Mouse (Mus musculus) c-Kit-positive CD71-positive TER-119-negative erythroid progenitor cells, embryonic 14.5 days (primary cell): ENCODE results near the gene Ifngr2.
A peak's percentile ranks its signal among the peaks of the same experiment; 100 is the strongest.

Experiments
- DNase-seq: peaks from one replicate; pipeline ENCODE4 v3.0.0-alpha.2; 2013; ENCODE audit warnings: low read depth

The Ifngr2 gene

DNA sequence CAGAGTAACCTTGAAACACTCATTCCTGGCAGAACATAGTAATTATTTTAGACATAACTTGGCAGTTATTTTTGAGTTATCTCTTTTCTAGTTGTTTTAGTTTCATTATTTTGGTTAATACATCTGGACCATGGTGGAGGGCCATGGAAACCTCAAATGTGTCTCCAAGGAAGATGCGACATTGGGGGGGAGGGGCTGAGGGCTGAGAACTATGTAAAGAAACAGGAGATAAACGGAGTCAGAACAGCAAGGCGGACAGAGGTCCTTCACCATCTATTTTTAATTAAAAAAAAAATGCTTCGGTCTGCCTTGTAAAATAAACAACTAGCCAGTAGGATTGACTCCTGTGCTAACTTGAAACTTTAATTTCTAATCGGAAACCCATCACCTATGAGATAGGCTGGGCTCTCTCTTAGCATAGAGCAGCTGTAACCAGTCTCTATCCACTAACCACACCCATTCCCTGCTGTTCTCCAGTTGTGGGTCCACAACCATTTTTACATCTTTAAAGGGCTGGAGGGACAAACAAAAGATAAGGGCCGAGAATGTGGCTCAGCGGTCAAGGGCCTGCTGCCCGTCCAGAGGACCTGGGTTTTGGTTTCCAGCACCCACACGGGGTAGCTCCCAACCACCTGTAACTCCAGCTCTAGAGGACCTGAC lies 18.6 kb downstream of the Ifngr2 start:
- DNase-seq, result no peak

DNA sequence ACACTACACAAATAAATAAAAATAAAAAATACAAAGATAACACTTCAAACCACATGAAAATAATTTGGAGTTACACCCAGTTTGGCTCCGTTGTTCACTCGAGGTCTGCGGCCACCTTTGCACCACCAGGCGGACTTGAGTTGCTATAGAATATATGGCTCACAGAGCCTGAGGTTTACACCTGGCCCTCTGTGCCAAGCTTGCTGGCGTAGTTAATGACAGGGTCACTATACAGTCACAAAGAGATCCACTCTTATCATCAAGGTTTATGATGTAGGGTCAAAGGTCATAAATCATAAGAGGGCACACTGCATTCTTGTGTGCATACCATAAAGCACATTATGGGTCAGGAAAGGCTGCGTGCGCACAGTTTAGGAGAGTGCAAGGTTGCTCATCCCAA lies 19.1 kb downstream of the Ifngr2 start:
- no peak for DNase-seq

DNA sequence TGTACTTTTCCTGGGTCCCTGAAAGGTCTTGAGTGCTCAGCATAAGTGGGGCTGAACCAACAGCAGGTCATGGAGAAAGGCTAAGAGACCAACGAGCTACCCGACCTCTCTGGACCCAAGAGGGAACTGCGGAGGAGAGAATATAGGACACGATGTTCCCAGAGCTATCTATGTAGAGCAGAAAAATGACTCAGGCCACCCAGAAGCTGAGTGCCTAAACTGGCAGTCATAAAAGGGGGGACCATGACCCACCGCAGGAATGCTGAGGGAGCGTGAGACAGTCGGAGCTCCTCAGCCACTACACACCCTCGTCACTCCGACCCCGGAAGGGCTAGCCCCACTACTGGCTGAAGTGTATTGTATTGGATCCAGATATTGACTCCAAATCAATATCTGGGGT lies 22.1 kb downstream of the Ifngr2 start:
- DNase-seq, result no peak

DNA sequence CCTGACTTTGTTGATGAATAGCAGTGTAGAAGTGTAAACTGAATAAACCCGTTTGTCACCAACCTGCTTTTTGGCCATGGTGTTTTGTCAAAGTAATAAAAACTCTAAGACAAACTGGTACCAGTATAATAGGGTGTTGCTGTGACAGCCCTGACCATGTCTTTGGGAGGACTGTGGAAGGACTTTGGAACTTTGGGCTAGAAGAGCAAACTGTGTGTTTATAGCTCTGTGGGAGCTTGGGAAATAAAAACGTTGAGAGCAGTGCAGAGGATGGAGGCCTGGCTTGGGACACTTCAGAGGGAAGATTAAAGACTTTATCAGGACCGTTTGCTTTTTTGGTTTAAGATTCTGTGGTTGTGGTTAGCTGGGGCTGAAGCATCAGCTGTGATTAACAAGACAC lies 24.2 kb downstream of the Ifngr2 start:
- no peak for DNase-seq

DNA sequence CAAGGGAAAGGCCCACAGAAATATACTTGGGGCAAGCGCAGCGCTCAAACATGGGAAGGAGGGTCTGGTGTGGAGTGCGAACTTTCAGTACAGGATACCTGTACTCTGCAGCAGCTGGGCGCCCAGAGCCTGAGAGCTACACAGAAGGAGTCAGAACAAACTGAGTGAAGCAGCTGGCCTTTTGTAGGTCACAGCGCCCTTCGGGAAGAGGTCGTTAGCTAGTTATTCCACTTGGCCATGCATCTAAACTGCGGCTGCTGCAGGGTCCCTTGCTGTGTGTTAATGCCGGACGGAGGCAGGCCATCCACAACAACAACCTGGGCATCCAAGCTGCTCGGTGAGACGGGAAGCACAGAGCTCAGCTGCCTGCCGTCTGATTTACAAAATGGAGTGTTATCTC lies 28.3 kb downstream of the Ifngr2 start:
- DNase-seq, result no peak

DNA sequence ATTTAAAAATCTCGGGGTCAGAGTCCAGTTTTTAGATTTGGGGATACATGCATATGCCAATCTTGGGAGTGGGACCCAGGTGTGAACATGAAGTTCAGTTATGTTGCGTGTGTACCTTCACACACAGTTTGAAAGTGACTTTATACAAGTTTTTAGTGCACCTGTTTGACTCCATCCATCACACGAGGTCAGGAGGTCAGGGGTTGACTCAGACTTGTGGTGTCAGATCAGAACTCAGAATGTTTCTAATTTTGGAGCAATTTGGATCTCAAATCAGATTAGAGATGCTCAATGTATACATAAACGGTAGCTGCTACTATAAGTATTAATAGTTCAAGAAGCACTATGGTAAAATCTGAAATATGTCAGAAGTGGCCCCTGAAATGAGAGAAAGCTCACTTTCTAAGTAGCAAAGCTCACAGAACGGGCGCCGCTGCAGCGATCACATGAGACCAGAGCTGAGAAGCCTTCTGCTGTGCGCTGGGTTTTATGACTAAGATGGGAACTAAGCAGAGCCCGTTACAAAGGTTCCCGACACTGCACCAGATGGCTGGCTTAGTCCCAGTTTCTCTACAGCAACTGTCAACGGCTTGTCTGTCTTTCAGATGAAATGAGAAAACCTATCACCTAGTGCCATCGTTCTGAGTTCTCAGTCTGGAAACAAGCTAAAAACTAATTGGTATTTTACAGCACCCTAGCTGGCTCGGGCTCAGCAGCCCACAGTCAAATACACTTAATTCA lies 32.3 kb downstream of the Ifngr2 start:
- DNase-seq, result no peak

DNA sequence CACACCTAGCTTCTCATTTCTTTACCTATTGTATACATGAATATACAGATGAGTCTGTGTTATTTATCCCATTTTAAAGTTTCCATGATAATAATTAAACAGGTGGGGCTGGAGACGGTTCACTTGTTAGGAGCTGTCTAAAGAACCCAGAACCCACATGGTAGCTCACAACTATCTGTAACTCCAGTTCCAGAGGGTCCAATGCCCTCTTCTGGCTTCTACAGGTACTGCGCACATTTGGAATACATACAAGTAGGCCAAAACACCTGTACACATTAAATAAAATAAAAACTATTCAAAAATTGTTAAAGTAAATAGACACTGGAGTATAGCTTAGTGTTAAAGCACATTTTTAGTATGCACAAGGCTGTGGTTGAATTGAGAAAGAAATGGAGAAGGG lies 35.4 kb downstream of the Ifngr2 start:
- DNase-seq, result peak; percentile 44

DNA sequence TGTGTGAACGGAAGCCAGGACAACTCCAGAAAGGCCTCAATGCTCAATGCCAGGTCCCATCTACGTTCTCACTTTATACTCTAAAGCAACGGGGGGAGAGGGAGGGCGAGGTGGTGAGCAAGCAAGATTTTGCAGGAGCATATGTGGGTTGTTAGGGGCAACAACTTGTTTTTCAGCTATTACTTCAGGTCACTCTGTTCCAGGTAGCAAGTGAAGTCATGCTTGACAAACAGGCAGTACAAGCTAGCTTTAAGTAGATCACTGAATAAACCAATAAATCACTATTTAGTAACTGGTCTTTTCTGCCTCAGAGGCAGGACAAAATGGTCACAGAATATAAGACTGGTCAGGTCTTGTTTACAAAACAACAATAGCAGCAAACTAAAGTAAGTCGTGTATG lies 38.7 kb downstream of the Ifngr2 start:
- no peak for DNase-seq

DNA sequence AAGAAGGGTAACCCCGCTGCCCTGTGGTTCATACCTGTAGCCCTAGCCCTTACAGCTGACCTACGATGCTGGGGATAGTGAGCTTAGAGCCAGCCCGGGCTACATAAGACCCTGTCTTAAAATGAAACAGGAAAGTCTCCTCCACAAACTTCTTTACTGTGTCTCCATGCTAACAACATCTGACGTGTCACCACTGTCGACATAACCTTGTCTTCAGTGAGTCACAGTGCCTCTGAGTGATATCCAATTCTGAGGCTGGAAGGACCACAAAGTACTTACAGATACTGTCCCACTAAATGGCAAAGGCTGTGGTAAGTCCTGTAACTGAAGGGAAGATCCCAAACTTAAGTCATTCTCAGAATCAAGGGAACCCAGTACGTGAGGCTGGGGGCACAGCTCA lies 39.4 kb downstream of the Ifngr2 start:
- no peak for DNase-seq

DNA sequence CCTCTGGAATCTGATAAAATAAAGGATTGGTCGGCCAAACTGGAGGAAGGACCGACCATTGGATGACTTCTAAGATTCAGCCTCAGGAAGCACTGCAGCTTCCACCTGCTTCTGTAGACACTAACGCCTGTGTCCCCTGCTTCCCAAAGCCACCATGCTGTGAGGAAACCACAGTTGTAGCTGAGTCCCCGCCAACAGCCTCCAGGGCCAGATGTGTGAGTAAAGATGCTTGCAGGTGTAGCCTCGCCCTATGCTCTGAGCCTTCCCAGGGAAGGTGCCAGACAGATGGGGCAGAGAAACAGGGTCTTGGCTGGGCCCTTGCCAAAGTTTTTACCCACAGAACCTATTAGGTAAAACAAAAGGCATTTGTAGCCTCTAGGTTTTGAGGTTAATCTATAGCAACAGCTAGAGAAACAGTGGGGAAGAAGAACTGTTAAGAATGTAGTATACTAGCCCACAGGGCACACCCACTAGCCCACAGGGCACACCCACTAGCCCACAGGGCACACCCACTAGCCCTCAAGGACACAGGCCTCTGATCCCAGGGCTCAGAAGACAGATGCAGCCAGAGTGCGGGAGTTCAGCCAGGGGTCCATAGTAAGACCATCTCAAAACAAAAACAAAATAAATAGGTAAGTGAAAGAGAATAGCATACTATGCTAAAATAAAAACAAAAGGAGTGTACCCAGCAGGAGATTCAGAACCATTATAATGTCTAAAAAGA lies 41.0 kb downstream of the Ifngr2 start:
- DNase-seq, result no peak

DNA sequence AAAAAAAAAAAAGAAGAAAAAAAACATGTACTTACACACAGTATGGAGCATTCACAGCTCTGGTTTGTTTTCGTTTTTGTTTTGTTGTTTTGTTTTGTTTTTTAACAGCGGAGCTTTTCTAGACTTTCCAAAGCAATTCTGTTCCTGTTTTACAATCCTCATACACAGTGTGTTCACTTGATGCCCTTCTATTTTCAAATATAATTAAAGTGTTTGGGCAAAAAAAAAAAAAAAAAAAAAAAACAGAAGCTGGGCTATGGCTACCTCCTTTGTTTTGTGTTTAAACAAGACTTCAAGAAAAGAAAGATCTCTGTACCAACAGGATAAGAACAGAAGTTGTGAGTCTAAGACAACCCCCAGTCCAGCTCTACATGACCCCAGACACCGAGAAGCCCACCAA lies 41.8 kb downstream of the Ifngr2 start:
- DNase-seq, result no peak

DNA sequence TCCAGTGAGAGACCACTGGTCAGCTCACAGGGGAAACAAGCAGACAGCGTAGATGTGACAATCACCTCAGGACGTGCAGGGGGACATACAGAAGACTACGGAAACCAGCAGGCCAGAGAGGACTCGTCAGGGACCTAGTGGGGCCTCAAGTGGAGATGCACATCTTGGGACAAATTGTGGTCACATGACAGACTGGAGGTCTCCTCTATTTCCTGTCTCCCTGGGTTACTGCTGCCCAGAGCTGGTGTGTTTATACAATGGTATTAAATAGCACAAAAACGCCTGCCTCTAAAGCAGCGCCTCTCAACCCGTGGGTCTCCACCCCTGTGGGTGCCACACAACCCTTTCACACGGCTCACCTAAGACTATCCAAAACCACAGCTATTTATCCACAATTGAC lies 45.3 kb downstream of the Ifngr2 start:
- DNase-seq, result no peak

DNA sequence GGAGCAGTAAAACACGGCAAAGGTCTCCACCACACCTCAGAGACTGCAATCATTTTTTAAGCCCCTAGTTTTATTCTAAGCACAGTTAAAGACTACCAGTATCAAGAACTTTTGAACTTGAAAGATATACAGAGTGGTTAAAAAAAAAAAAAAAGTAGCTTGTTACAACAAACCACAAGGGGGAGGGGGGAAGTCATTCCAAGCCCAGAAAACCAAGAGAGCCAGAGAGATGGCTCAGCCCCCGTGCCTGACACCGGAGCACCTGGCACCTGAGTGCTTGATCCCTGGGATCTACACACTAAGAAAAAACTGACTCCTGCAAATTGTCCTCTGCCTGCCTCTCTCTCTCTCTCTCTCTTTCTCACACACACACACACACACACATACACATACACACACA lies 46.4 kb downstream of the Ifngr2 start:
- DNase-seq, result no peak

DNA sequence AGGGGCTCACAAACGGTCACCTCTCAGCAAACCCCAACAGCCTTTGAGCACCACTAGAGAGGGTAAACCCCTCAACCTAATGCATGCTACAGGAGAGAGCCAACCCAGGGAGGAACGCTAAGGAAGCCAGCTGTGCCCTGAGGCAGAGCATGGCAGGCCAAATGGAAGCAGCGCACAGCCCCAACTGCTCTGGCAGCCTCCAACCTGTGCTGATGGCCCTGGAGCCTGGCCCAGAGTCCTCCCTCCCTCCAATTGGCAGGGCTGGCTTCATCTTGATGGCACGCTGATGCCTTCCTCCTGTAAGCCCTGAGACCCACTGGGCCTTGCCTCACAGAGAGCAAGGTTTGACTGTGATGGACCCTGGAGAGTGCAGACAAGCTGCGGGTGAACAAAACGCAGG lies 48.2 kb downstream of the Ifngr2 start:
- DNase-seq, result no peak

DNA sequence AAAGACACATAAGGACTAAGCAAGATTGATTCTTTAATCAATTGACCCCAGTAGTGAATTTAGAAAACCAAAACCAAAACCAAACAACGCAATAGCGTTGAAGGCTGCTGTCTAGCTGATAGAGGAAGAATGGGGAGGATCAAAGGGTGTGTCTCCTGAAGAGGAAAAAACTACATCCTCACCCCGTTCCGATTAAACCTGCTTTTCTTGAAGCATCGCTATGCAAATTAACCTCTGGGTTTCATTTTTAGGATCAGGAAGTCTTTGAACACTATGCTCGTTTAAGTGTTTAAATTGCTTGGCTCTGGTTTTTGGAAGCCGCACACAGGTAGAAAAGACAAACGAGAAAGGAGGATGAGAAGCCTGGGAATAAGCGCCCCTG lies 49.5 kb downstream of the Ifngr2 start:
- no peak for DNase-seq

DNA sequence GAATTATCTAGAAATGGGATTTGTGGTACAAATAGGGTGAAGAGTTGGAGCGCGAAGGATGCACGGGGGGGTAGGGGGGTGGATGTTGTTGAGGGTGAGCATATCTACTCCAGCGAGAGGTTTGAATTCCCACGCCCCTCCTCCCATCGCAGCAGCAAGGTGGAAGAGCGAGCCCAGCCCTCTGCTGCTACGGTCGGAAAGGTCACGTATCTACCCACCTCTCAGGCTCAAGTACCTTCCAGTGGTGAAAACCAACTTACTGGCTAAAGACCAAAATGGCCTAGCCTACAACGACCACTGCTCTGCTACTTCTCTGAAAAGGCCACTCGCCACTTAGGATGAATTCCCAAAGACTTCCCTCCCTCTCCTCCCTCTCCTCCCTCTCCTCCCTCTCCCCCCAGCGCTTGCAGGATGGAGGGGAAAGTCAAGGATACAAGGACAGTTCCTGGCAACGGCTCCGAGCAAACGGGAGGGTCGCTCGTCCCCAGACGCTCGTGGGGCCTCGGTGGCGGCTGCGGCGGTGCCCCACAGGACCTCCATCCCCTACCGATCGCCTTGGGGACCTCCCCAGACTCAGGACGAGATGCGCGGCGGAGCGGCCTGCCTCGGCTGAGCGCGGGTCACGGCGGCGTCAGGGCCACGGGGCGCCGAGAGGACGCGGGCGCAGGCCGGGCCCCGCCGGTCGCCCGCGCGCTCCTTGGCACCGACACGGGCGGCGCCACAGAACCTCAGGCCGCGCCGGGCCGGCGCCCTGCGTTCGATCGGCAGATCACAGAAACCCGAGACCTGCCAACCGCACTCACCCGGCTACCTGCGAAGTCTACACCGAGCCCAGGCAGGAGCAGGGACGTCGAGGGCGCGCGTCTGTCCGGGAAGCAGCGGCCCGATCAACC lies 50.2 kb downstream of the Ifngr2 start:
- no peak for DNase-seq

DNA sequence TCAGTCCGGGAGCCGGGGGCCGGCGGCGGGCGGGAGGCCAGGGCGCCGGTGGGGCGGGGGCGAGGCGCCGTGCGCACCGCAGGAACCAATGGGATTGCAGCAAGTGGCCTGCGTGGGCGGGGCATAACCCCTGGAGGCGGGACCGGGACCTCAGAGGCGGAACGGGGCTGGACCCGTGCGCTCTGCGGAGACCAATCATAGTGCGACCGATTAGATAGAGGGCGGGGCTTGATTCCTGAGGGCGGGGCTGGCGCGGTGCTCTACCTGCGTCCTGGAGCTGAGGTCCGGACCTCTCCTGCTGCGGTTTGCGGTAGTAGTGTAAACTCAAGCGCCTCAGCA lies 50.8 kb downstream of the Ifngr2 start, which contains the start of gene Tmem50b:
TSS of gene Tmem50b (minus strand) at position 129 of the 339 bp plus-strand sequence.
- DNase-seq, result peak; percentile 94

DNA sequence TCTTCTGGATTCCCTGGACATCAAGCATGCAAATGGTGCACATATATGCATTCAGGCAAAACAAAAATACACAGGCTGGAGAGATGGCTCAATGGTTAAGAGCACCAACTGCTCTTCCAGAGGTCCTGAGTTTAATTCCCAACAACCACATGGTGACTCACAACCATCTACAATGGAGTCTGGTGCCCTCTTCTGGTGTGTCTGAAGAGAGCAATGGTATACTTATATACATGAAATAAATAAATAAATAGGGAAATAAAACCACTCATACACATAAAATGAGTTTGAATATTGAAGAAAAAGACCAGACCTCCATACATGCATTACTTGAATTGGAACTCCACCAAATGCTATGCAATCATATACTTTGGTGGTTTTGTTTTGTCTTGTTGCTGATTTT lies 52.4 kb downstream of the Ifngr2 start:
- DNase-seq, result no peak

DNA sequence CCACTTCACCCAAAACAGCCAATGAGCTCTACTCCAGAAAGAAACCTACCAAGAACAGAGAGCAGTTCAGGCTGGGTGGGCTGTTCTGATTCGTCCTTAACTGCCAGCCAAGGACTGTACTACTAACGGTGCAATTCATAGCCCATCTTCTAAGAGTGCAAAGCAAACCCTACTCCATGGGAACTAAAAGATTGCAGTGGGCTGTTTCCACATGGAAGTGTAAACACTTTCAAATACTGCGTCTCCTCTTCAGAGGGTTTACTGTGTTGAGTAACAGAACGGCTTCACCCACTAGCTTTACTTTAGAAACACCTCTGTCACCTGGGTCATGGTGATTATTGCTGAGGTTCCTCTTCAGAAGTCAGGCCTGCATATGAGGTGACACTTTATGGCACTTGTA lies 54.2 kb downstream of the Ifngr2 start:
- DNase-seq, result no peak

DNA sequence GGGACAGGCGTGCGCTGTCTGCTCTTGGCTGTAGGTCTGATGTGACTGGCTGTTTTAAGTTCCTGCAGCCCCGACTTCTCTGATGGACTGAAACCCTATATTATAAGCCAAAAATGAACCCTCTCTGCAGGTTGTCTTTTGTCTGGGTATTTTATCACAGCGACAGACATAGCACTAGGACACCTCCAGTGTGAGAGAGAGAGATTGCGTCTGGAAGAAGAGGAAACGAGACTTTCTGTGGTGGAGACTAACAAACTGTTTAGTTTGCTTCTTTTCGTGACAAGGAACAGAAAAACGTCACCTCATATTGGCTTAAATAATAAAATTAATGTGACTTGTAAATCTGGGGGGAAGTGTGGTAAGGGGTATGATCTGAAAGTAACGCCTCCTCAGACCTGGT lies 54.8 kb downstream of the Ifngr2 start:
- DNase-seq, result no peak

DNA sequence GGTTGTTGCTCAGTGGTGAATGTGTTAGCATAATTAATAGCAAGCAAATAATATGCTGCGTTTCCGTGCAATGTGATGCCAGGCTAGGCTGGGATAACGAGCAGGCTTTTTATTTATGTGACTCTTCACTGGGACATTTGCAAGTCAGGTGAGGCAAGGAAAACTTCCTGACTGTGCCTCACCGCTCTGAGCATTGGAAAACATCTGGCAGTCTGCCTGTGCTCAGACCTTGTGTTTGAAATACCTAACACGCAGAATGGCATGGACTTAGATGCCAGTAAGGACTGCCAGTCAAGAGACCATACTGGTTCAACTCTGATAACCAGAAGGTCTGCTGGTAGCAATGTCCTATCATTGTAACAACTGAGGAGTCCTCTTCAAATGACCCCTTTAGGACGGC lies 58.3 kb downstream of the Ifngr2 start:
- no peak for DNase-seq

DNA sequence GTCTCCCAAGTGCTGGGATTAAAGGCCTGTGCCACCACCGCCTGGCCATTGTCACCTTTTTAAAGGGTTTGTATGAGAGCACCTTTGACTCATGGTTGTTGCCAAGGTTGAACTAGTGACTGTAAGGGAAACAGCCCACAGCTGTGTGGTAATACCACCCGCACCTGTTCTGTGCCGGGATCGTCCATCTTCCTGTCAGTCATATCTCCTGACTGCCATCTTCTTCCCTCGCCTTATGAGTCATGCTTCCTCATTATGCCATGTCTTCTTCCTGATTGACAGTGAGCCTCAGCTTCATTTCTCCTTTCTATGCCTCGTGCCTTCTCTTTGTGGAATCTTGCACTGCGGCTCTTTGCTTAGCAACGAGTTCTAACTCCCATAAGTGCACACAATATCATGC lies 60.1 kb downstream of the Ifngr2 start:
- no peak for DNase-seq
